Mouse (Mus musculus) urinary bladder, adult 2 months (tissue): ENCODE data around the gene Sept11. TPM values are rescaled to one million over a fixed set of nuclear protein-coding genes. Genes with fewer than 3 reads are reported as not detected.

Source experiments
- DNase-seq: peaks from one replicate; pipeline ENCODE4 v3.0.0; 2022; ENCODE audit warnings: low spot score
- polyA plus RNA-seq: library from polyadenylated mRNA; depleted of rRNA; stranded (reverse); fragments of >200 nt; gene quantifications from 2 replicates; pipeline ENCODE4 v1.2.3, GENCODE M21; 2012

Sept11 gene
- polyA plus RNA-seq, 1 experiment = 27.9 TPM

DNA sequence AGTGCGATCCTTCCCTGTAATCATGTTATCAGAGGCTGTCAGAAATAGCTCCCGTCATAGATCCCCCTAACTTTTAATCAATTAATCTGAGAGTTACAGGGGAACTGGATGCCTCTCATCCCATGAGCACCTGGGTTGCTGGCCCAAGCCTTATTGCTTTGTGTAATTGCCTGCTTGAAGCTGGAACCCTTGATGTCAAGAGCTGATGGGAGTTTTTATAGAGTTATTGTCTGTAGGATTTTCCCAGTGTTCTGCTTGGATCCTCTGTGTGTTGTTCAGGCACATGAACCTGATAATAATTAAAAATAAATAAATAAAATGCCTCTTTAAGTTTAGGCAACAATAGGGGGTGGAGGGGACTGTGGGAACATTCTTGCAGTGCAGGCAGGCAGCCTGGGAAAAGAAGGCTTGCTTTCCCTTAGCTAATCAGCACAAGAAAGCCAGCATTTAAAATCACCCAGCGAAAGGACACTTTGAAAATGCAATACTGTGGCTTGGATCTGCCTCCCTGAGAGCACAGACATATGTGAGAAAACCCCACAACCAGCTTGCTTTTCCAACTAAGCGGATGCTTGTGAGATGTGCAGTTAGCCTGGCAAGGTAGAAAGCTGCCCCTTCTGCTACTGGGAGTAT lies 33.8 kb downstream of the Sept11 start:
- DNase-seq = no peak

DNA sequence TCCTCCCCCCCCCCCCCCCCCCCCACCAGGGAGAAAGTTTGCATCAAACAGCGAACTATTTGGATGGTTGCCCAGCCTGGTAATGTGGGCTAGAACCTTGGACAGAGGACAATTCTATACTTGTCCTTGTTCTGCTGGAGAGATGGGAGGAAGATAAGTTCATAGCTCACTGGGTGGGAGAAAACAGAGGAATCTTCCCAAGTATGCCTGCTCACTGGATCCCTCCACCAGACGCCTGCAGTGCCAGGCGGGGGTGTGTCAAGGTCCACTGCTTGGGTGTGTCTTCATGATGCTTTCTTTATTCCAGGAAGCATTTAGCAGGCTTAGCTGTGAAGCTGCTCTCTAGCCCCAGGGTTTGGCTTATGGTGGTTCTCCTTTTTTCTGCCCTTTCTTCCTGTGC lies 34.5 kb downstream of the Sept11 start:
- DNase-seq = no peak

DNA sequence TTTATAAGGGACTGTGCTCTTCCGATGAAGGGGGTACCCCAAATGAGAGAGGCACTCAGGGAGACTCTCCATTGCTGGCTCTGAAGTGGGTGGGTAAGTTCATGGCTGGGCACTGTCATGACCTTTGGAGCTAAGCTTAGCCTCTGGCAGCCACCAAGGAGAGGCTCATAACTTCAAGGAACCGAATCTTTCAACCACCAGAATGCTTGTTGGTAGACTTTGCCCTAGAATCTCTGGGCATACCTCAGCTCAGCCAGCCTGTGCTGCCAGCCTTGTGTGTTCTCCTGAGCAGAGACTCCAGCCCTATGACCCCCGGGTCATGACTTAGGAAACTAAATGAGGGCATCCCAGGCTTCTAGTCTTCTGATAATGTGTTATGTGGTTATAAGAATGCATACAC lies 35.5 kb downstream of the Sept11 start:
- DNase-seq = no peak

DNA sequence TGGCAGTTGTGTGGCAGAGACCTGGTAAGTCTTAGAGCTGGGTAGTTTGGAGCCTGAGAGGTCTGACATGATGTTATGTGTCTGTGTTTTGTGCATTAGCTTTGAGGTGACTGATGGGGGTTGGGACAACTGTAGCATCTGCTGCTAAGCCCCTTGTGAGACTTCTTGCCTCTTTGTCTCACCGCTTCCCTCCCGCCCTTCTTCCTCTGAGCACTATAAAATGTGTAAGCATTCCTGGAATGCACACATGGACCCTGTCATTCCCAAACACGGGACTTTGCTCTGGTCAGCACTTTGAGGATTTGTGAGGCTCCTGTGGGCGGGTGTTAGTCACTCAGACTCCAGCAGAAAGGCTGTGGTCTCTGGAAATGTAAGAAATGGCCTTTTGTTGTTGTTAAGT lies 36.7 kb downstream of the Sept11 start:
- no peak for DNase-seq

DNA sequence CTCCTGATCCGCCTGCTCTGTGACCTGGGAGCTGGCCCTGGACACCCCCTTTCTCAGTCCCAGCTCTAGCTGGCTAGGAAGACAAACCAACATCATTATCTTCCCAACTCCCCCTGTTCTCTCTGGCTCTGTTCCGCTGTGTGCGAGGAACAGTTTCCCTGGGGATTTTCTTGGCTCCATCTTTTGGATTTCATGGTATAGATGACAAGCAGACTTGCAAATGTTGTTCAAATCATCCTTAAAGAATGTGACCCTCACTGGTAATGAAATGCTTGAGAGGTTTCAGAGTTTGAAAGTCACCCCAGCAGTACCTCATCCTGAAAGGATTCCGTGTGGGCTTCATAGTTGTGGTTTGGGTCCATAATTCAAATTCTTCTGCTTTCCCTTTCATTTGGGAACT lies 38.2 kb downstream of the Sept11 start:
- no peak for DNase-seq

DNA sequence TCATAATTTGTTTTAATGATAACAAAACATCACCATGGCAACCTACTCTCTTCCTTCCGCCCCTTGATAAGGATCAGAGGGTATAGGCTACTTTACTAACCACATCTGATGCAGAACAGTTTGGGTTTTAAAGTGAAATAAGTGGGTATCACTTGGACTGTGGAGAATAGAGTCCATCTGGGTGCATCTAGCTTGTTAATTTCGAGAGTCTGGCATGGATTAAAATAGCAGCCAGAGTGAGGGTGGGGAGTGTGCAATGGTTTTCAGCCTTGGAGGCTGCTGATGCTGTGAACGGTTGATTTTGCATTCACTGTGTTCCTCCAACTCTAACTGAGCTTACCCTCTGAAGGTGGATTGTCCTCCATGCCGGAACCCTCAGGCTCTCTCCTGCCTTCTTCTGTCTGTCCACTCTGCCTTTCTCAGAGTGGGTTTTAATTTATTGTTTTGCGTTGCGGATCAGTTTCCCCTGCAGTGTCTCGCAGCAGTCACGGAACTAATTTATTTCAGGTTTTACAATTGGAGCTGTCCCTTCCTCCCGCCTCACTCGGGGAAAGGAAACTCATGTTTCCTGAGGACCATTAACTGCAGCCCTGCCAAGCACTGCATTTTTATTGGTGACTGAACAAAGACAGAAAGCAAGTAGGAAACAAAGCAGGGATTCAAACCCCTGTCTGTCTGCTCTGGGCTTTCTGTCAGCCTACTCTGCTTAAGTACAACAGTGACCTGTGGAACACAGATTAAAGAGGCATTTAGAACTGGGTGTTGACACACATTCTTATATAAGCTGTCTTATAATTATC lies 40.4 kb downstream of the Sept11 start:
- DNase-seq = no peak

DNA sequence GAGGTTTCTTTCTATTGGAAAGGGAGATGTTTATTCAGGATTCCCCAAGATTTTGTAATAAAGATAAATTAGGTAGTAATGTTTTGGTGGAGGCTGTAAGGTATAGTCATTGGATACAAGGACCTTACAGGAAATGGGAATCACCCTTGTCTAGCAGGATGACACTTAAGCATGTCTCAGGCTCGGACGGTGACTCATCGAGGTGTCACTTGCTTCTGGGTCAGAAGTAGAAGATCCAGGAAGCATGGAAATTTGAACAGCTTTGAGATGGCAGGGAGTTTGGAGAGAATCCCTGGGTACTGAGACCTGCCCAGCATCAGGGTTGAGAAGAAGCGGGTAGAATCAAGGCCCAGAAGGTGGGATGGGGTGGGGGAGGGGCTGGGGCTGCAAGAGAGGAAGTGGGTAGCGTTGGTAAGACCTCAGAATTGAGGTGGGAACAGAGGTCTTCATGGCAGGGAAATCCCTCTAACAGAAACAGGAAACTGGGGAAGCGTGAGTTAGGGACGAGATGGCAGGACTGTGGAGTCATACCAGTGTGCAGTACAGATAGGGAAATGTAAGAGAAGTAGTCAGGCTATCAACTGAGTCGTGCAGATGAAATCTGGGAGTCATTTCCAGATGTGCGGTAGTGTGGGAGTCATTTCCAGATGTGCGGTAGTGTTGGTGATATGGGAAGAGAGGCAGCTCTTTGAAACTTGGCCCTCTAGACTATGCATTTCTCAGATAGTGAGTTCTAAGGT lies 42.3 kb downstream of the Sept11 start:
- no peak for DNase-seq

DNA sequence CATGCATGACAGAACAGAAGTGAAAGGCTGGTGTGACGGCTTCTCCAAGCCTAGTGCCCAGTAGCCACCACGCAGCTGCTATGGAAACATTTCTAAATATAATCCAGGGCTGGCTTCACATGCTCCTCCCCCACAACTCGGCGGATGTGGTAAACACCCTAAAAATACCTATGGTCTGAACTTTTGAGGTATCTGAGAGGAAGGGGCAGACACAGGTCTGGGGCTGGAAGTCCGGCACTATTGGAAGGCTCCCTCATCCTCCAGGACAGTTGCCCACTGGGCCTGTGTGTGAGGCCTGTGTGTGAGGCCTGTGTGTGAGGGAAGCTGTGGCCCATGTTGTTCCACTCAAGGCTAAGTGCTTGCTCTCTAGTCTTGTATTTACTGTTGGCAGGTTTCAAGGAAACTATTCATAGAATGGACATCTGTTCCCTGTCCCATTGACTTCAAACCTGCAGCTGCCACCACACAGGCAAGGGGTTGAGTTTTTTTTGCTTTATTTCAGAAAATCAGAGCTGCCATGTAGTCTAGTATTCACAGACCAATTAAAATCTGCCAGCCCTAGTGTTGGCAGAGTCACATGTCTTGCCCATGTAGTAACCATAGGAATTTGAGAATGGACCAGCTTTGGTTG lies 43.8 kb downstream of the Sept11 start:
- no peak for DNase-seq

DNA sequence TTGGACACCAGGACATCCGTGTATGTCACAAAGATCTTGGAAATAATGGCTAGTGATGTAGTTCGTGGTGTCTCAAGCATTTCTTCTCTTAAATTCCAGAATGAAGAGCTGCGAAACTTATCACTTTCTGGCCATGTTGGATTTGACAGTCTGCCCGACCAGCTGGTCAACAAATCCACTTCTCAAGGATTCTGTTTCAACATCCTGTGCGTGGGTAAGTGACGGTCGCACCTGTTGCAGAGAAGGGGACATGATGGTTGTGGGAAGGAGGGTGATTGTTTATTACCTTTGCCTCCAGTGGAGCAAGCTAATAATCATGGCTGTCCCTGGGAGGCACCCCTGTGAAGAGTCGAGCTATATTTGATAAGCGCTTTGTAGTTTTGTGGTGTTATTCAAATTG lies 46.1 kb downstream of the Sept11 start:
- no peak for DNase-seq

DNA sequence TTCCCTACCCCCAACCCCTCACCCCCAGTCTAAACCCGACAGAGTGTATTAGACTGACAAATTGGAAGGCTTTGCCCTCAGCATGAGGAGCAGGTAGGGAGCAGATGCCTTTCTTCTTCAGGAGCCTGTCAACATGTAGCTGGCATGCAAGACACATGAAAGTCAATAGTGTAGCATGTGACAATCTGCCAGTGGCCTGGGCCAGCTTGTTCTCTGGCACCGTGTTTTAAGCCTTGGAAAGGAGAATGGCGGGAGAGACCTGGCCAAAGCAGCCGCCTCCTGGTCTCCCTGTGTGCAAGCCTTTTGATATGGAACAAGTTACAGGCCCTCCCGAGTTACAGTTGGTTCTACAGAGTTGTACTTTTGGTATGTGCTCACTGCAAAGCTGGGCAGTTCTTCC lies 47.5 kb downstream of the Sept11 start:
- no peak for DNase-seq

DNA sequence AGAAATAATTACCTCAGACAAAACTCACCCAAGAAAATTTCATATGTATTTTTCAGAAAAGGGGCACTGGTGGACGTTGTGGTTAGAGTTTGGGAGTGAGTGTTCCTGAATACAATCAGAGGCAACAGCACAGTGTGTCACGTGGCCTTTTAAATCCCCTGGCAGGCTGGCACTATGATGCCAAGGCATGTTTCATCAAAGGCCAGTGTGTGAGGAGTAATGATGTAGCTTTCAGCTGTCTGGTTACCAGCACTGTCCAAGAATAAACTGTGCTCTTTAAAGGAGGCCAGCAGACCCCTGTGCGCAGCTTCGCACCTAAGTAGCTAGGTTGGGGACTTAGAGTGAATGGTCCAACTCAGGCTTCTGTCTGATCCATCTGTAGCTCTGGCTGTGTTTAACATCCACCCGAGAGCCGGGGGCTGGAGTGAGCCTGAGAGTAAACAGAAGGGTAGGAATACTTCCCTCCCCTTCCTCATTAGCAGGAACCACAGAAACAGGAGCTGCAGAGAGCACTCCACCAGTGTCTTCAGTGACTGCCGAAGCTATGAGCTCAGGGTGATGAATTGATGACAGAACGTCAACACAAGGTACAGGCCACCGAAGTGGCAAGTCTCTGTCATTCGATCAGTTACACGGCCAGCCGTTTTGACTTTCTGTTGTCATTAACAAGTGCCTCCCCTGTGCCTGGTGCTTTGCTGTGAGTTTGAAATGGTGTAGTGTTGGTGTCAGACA lies 50.3 kb downstream of the Sept11 start:
- no peak for DNase-seq

DNA sequence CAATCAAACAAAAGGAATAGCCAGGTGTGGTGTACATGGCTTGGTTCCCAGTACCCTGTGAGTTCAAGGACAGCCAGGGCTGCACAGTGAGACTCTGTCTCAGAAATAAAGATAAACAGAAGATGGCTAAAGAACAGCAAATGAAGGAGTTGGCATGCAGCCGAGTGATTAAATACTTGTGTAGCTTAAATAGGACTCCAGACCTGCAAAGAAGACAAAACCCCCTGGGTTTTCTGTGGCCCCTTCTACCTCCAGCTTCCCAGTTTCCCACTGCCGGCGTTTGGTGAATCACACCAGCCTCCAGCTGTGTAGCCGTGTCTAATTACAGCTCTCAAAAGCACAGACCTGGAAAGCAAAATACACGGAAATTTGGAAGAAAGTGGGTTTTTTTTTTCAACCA lies 51.6 kb downstream of the Sept11 start:
- no peak for DNase-seq

DNA sequence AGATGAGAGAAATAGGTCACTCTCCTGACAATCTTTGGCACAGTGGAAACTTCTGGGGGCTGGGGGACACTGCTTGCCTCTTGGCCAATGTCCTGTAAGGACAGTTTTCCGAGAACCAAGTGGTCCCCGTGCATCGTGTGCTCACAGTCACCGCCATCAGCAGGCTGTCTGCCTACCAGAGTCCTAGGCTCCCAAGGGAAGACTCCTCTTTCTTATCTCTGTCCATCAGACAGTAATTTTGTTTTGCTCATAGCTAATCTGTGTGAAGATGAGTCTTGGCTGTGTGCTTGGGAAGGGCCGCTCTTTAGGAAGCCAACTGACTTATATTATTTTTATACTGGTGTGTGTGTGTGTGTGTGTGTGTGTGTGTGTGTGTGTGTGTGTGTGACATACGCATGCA lies 52.3 kb downstream of the Sept11 start:
- DNase-seq = no peak

DNA sequence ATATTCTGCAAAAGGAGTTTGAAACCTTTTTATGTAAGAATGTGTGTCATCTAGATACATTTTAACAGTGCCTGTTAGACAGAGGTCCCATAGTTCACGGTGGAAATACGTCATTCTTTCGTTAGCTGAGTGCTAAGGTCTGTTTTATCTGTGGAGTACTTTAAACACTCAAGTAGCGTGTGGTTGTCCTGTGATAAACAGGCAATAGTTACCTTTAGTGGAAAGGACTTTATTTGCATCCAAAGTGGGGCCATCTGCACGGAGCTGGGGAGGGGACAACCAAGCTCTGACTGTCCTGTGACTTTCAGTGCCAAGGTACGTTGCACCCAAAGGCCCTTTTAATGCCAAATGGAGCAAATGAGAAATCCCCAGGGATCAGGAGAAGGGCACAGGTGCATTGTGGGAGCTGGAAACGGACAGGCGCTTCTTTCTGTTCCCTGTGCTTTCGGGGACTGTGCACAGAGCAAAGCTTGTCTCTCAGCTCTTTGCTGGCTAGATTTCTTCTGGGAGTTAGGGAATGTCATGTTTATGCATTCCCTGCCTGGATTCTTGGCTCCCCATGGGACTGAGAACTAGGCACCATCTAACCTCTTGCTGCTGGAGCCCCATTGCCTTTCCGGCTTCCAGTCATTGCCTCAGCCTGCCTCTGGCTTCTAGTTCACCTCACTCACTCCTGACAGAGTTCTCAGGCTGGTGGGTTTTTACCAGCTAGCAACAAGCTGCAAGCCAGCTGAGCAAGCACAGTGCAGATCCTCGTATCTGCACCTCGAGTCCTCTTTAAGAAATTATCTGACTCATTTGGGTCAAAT lies 56.9 kb downstream of the Sept11 start:
- DNase-seq = no peak

DNA sequence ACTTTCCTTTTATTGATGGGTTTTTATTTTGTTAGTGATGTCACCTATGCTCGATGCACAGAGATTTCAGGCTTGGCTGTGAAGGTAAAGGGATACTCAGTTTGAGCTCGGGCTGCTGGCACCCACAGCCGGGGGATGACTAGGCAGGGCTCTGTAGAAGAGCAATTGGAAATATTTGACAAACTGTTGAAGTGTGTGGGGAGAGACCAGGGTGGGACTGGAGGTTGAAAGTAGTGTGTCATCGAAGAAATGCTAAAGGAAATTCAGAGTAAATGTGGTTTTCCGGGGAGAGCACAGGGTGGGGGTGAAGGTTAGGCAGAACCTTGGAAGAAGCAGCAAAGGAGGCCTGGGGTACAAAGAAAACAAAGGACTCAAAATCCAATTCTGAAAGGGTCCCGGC lies 58.7 kb downstream of the Sept11 start:
- no peak for DNase-seq

DNA sequence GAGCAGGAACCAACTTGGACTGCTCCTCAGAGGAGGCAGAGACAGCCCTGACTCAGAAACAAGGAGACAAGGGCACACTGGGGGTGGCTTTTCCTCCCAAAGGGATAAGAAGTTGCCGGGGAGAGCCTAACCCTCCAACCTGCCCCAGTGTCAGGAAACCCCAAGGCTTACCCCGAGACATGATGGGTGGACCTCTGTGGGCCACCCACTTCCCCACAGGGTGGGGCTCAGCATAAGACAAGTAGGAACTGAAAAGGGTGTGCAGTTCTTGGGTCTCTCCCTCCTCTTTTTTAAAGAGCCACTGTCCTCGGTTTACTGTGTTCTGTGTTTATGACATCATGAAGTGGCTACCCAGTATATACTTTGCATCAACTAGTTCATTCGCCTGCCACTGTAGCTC lies 59.2 kb downstream of the Sept11 start:
- no peak for DNase-seq

DNA sequence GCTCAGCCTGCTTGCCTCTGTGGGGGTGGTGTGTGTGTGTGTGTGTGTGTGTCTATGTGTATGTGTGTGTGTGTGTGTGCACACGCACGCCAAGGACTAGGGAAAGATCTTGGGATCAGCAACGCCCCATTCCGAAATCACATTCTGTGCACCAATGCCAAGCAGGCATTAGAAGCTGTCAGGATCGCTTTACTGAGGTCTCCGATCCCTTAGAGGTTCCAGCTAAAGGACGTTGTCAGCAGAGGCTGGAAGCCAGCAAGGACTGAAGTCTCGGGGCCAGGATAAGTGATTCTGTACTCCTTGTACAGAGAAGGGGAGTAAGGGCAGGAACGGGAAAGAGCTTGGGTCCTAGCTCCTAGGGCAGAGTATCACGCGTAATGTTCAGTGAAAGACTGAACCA lies 61.2 kb downstream of the Sept11 start:
- no peak for DNase-seq

DNA sequence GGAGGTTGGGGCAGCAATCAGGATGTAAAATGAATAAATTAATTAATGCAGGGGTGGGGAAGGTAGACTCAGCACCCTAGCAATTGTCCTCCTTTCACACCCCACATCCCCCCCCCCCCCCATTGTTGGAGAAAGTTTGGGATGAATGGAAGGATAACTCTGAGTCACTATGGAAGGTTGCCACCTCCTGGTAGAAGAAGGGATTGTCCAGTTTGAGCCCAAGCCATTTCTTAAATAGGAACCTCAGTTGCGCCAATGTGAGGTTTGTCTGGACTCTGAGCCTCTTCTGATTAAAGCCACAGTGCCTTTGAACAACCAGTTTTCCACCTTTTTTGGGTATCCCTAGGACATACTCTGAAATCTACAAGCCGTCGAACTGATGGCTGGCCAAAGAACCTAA lies 70.3 kb downstream of the Sept11 start:
- no peak for DNase-seq

DNA sequence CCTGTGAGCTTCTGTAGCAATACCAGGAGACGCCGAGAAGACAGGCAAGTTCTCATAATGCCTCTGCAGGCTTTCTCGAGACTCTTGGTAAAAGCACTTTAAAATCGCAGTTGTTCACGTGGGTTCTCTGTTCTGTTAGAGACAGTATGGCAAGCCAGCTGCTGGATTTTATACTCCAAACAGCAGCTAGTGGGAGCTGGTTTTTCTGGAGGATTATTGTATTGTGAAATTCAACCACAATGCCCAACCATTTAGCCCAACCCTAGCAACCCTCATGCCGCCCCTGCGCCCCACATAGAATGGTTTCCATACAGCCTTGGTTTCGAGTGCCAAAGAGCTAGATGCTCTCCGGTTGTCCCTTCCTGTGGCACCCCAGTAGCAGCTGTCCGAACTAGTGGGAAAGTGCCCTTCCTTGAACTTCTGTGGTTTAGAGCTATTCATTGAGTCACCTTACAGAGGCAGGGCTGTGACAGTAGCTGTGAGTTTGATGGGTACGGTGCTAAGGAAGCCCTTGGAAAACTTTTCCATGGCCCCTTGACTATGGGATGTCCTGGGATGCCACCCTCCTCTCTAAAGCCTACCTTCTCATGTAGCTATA lies 74.8 kb downstream of the Sept11 start:
- DNase-seq = no peak

DNA sequence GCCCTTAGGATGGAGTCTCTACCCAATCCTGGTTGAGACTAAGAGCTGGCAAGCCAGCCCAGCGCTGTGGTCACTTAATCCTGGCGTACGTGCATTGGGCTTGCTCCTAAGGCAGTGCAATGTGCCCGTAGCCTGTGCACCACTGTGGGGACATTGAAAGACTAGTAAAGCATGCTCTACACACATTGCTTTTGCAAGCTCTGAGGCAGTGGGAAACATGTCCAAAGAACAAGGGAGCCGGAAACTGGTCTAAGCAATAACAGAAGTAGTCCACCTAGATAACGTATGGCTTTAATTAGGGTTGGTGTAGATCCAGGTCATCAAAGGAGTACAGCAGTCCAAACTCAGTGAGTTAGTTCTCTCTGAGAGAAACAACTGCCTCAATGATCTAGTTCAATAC lies 75.4 kb downstream of the Sept11 start:
- no peak for DNase-seq

DNA sequence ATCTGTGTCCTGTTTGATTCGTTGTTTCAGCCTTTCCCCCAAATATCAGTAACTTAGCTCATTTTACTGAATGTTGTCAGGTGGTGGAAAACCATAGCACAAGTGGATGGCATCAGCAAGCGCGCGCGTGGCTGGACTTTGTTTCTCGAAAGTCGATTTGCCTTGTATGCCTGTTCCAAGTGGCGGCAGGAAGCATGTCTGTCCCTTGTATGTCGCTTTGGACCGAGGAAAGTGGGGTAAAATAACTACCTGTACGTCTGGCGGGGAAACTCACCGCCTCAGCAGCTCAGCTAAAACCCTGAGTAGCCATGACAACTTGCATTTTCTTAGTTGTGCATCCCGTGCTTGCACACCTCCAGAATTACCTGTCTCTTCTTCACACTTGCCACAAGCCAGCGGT lies 78.2 kb downstream of the Sept11 start:
- no peak for DNase-seq
